ENCODE assay signal across 8 mouse cellular contexts in genomic region chr16:96357903-96358302, GRCm38 (mm10).
DNase-seq lines count a peak whose midpoint lies in the region; ATAC-seq lines count a peak whose summit lies in the region.

No protein-coding gene starts in this region.

- H3K4me1 ChIP-seq in forebrain, embryonic 16.5 days (replicated peaks; ENCODE audit: control insufficient read depth, insufficient read depth, low read length) = 0 out of 2 replicates have a peak, but pooled peaks cover 2% of the 10 kb centered on the region
- 0 out of 2 replicates have a peak, but pooled peaks cover 8% of the 10 kb centered on the region for H3K4me1 ChIP-seq in hindbrain, embryonic 12.5 days
- peaks cover 10% of the 10 kb centered on the region for H3K4me1 ChIP-seq in limb, embryonic 12.5 days (replicated peaks)
- H3K4me1 ChIP-seq in midbrain, embryonic 13.5 days (replicated peaks) = 0 out of 2 replicates have a peak, but pooled peaks cover 7% of the 10 kb centered on the region

- H3K9ac ChIP-seq in forebrain, embryonic 16.5 days (replicated peaks; ENCODE audit: low read depth, low read length) = no peak overlapping the region
- no peak overlapping the region for H3K9ac ChIP-seq in hindbrain, embryonic 12.5 days
- H3K9ac ChIP-seq in limb, embryonic 12.5 days (replicated peaks) = no peak overlapping the region
- no peak overlapping the region for H3K9ac ChIP-seq in midbrain, embryonic 13.5 days (replicated peaks)

- peak overlapping the region; percentile 44 for H3K4me2 ChIP-seq in forebrain, embryonic 16.5 days (ENCODE audit: low read length)
- H3K4me2 ChIP-seq in hindbrain, embryonic 12.5 days (replicated peaks) = peak overlapping the region; percentile 52
- H3K4me2 ChIP-seq in limb, embryonic 12.5 days = peak overlapping the region; percentile 54
- peak overlapping the region; percentile 46 for H3K4me2 ChIP-seq in midbrain, embryonic 13.5 days (replicated peaks)

- intact Hi-C loops in left cerebral cortex, postnatal 14 days (cut with DNase I) = loop anchor here (2.0 to 5.0 kb wide), 2 partner anchors 254 to 313 kb away; no protein-coding TSS in a partner anchor

- no peaks in the 10 kb centered on the region for H3K36me3 ChIP-seq in forebrain, embryonic 16.5 days (ENCODE audit: control insufficient read depth, insufficient read depth)
- no peaks in the 10 kb centered on the region for H3K36me3 ChIP-seq in hindbrain, embryonic 12.5 days
- H3K36me3 ChIP-seq in limb, embryonic 12.5 days = no peaks in the 10 kb centered on the region
- no peaks in the 10 kb centered on the region for H3K36me3 ChIP-seq in midbrain, embryonic 13.5 days

- WGBS in forebrain, embryonic 16.5 days = 11% methylated on average over 10 of the region's 10 CpGs
- WGBS in hindbrain, embryonic 12.5 days = 6% methylated on average over 10 of the region's 10 CpGs
- 9% methylated on average over 10 of the region's 10 CpGs for WGBS in limb, embryonic 12.5 days
- 11% methylated on average over 10 of the region's 10 CpGs for WGBS in midbrain, embryonic 13.5 days

- ATAC-seq in forebrain, embryonic 16.5 days = no peak
- no peak for ATAC-seq in hindbrain, embryonic 12.5 days (ENCODE audit: low FRiP score)
- no peak for ATAC-seq in limb, embryonic 12.5 days (ENCODE audit: insufficient number of reproducible peaks, insufficient read depth, low FRiP score, low TSS enrichment, low read depth)
- no peak for ATAC-seq in midbrain, embryonic 13.5 days

- H3K4me3 ChIP-seq in forebrain, embryonic 16.5 days (replicated peaks; ENCODE audit: low read length) = peak overlapping the region; percentile 30
- H3K4me3 ChIP-seq in hindbrain, embryonic 12.5 days = peak overlapping the region; percentile 16
- H3K4me3 ChIP-seq in limb, embryonic 12.5 days (replicated peaks) = peak overlapping the region; percentile 29
- peak overlapping the region; percentile 17; the same call in 1 of the 2 replicates for H3K4me3 ChIP-seq in midbrain, embryonic 13.5 days (replicated peaks)

- no peak overlapping the region for H3K27ac ChIP-seq in forebrain, embryonic 16.5 days (ENCODE audit: low read length)
- H3K27ac ChIP-seq in hindbrain, embryonic 12.5 days = no peak overlapping the region
- no peak overlapping the region for H3K27ac ChIP-seq in limb, embryonic 12.5 days
- H3K27ac ChIP-seq in midbrain, embryonic 13.5 days = no peak overlapping the region

- peak; percentile 18 to 20 for DNase-seq in left cerebral cortex, postnatal 14 days (ENCODE audit: low spot score in 2 of 2)
- DNase-seq in left cerebral cortex, adult 11 months (ENCODE audit: low spot score) = no peak
- peak; percentile 11 for DNase-seq in cerebellum, adult 11 months
- DNase-seq in spleen, postnatal 36 days (ENCODE audit: low spot score in 2 of 2) = peak; percentile 52 to 56

- H3K9me3 ChIP-seq in forebrain, embryonic 16.5 days (ENCODE audit: control insufficient read depth, low read length) = no peaks in the 10 kb centered on the region
- no peaks in the 10 kb centered on the region for H3K9me3 ChIP-seq in hindbrain, embryonic 12.5 days (replicated peaks)
- H3K9me3 ChIP-seq in limb, embryonic 12.5 days = no peaks in the 10 kb centered on the region
- no peaks in the 10 kb centered on the region for H3K9me3 ChIP-seq in midbrain, embryonic 13.5 days

- no peaks in the 10 kb centered on the region for H3K27me3 ChIP-seq in forebrain, embryonic 16.5 days (replicated peaks; ENCODE audit: control insufficient read depth, insufficient read depth, low read length)
- peaks cover 4% of the 10 kb centered on the region for H3K27me3 ChIP-seq in hindbrain, embryonic 12.5 days
- 0 out of 2 replicates have a peak, but pooled peaks cover 4% of the 10 kb centered on the region for H3K27me3 ChIP-seq in limb, embryonic 12.5 days
- no peaks in the 10 kb centered on the region for H3K27me3 ChIP-seq in midbrain, embryonic 13.5 days
